Mouse (Mus musculus): ENCODE measurements around the gene Ctrb1. TPM values are rescaled to one million over a fixed set of nuclear protein-coding genes. Genes with fewer than 3 reads are reported as not detected.

Gene Ctrb1
- polyA plus RNA-seq, 1 experiment, result not detected

GRCm38 (mm10) chr8:111712588-111712987, 21.8 kb upstream of the Ctrb1 start:
- H3K9me3 ChIP-seq (ENCODE audit: control insufficient read depth, low read length), result no peaks in the 10 kb centered on the region
- H3K4me3 ChIP-seq (replicated peaks), result no peak overlapping the region
- peaks cover 15% of the 10 kb centered on the region; the same call in 1 of the 2 replicates for H3K36me3 ChIP-seq (ENCODE audit: control insufficient read depth)
- no peak for TF ChIP-seq GATA1 (IDR thresholded peaks at IDR 0.05; ENCODE audit: low read length)
- TF ChIP-seq TAL1 (IDR thresholded peaks at IDR 0.05; ENCODE audit: low read length), result no peak
- H3K27me3 ChIP-seq (ENCODE audit: control insufficient read depth), result no peaks in the 10 kb centered on the region
- peaks cover 10% of the 10 kb centered on the region for H3K4me1 ChIP-seq (ENCODE audit: control insufficient read depth)

- TF ChIP-seq TAL1 (IDR thresholded peaks at IDR 0.05; ENCODE audit: low read length) (no peak), GATA1 (IDR thresholded peaks at IDR 0.05; ENCODE audit: low read length) (no peak)
- no peak overlapping the region for H3K4me3 ChIP-seq (replicated peaks)
Measured at GRCm38 (mm10) chr8:111712135-111712534, 21.3 kb upstream of the Ctrb1 start.

GRCm38 (mm10) chr8:111710777-111711485, 20.1 kb upstream of the Ctrb1 start:
- Histone ChIP-seq H3K9me3 (ENCODE audit: control insufficient read depth, low read length) (no peaks in the 10 kb centered on the region), H3K4me1 (ENCODE audit: control insufficient read depth) (no peaks in the 10 kb centered on the region; the same call in 1 of the 2 replicates), H3K27me3 (ENCODE audit: control insufficient read depth) (no peaks in the 10 kb centered on the region), H3K4me3 (replicated peaks) (no peak overlapping the region), H3K36me3 (ENCODE audit: control insufficient read depth) (peaks cover 15% of the 10 kb centered on the region; the same call in 1 of the 2 replicates)
- TF ChIP-seq GATA1 (IDR thresholded peaks at IDR 0.05; ENCODE audit: low read length), result no peak
- TF ChIP-seq TAL1 (IDR thresholded peaks at IDR 0.05; ENCODE audit: low read length), result no peak

More at GRCm38 (mm10) chr8:111712135-111712534, 21.3 kb upstream of the Ctrb1 start:
- Histone ChIP-seq H3K4me1 (ENCODE audit: control insufficient read depth) (peaks cover 5% of the 10 kb centered on the region), H3K27me3 (ENCODE audit: control insufficient read depth) (no peaks in the 10 kb centered on the region), H3K36me3 (ENCODE audit: control insufficient read depth) (peaks cover 15% of the 10 kb centered on the region; the same call in 1 of the 2 replicates), H3K9me3 (ENCODE audit: control insufficient read depth, low read length) (no peaks in the 10 kb centered on the region)

DNA sequence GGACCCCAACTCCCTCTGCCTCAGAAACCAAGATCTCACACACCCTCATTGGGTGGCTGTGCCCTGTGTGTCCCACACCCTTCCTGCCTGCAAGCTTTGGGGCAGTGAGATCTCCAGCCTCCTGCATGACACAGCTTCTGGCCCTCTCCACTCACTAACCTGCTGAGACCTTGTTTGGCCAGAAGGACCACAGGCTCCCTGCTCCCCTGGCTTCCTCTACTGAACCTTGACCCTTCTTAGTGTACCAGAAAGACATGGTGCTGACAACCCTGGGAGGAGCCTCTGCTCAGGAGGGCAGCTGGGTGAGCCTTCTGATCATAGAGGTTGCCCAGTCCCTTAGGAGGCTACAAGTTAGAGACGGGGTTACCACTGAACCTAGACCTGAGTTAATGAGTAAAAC, 18.4 kb upstream of the Ctrb1 start:
- Histone ChIP-seq H3K4me1 (ENCODE audit: control insufficient read depth) (peaks cover 10% of the 10 kb centered on the region), H3K9me3 (ENCODE audit: control insufficient read depth, low read length) (no peaks in the 10 kb centered on the region), H3K36me3 (ENCODE audit: control insufficient read depth) (peaks cover 15% of the 10 kb centered on the region; the same call in 1 of the 2 replicates), H3K27me3 (ENCODE audit: control insufficient read depth) (no peaks in the 10 kb centered on the region), H3K4me3 (replicated peaks) (no peak overlapping the region)
- TF ChIP-seq TAL1 (IDR thresholded peaks at IDR 0.05; ENCODE audit: low read length) (no peak), GATA1 (IDR thresholded peaks at IDR 0.05; ENCODE audit: low read length) (no peak)

DNA sequence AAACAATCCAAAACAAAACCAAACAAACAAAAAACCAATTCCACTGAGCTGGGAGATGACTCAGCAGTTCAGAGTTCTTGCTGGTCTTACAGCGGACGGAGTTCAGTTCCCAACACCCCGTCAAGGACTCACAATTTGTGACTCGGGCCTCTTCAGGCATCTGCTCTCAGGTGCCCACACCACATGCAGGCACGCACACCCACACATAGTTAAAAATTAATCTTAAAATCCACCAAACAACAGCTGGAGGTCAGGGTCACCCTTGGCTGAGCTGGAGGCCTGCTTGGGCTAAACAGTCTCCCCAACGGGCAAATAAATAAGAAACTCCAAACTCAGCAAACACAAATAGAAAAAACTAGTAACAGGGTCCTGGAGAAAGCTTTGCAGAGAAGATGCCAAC, 17.5 kb upstream of the Ctrb1 start:
- Histone ChIP-seq H3K4me3 (replicated peaks) (no peak overlapping the region), H3K27me3 (ENCODE audit: control insufficient read depth) (no peaks in the 10 kb centered on the region), H3K4me1 (ENCODE audit: control insufficient read depth) (peaks cover 10% of the 10 kb centered on the region), H3K36me3 (ENCODE audit: control insufficient read depth) (peaks cover 8% of the 10 kb centered on the region; the same call in 1 of the 2 replicates), H3K9me3 (ENCODE audit: control insufficient read depth, low read length) (no peaks in the 10 kb centered on the region)
- no peak for TF ChIP-seq TAL1 (IDR thresholded peaks at IDR 0.05; ENCODE audit: low read length)
- TF ChIP-seq GATA1 (IDR thresholded peaks at IDR 0.05; ENCODE audit: low read length), result no peak

- H3K27me3 ChIP-seq (ENCODE audit: control insufficient read depth), result no peaks in the 10 kb centered on the region
- peaks cover 10% of the 10 kb centered on the region for H3K4me1 ChIP-seq (ENCODE audit: control insufficient read depth)
- H3K36me3 ChIP-seq (ENCODE audit: control insufficient read depth), result peaks cover 2% of the 10 kb centered on the region; the same call in 1 of the 2 replicates
- TF ChIP-seq GATA1 (IDR thresholded peaks at IDR 0.05; ENCODE audit: low read length) (no peak), TAL1 (IDR thresholded peaks at IDR 0.05; ENCODE audit: low read length) (no peak)
- no peak overlapping the region for H3K4me3 ChIP-seq (replicated peaks)
- no peaks in the 10 kb centered on the region for H3K9me3 ChIP-seq (ENCODE audit: control insufficient read depth, low read length)
Measured at GRCm38 (mm10) chr8:111705699-111706098, 14.9 kb upstream of the Ctrb1 start.

DNA sequence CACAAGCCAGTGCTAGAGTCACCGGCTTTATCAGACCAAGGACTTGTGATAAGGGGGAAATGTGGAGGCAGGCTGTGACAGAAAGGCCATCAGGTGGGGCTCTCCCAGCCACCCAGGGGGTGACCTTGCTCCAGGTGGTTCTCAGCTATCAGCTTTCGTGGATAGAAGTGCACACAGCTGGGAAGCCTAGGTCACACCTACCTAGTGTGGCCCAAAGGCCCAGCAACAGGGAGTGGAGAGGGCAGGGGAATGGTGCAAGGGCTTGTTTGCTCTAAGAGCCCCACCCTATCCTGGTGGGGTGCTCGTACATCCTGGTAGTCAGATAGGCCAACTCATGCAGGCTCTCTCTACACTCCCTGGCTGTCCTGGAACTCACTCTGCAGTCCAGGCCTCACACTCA, 14.4 kb upstream of the Ctrb1 start:
- Histone ChIP-seq H3K9me3 (ENCODE audit: control insufficient read depth, low read length) (no peaks in the 10 kb centered on the region), H3K4me3 (replicated peaks) (no peak overlapping the region), H3K36me3 (ENCODE audit: control insufficient read depth) (no peaks in the 10 kb centered on the region; the same call in 1 of the 2 replicates), H3K27me3 (ENCODE audit: control insufficient read depth) (no peaks in the 10 kb centered on the region), H3K4me1 (ENCODE audit: control insufficient read depth) (peaks cover 10% of the 10 kb centered on the region)
- TF ChIP-seq GATA1 (IDR thresholded peaks at IDR 0.05; ENCODE audit: low read length) (no peak), TAL1 (IDR thresholded peaks at IDR 0.05; ENCODE audit: low read length) (no peak)

DNA sequence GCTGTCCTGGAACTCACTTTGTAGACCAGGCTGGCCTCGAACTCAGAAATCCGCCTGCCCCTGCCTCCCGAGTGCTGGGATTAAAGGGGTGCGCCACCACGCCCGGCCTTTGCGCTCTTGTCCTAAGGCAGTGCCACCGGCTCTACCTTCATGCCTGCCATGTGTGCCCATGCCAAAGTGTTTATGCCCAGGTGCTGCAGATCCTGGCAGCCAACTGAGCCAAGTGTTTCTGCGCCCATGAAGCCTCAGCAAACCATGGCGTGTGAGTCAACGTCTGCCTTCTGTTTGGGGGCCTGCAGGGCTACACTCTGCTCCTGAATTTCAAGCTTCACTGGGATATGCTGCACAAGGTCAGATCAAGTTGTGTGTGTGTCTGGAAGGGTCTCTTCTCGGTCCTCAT, 13.8 kb upstream of the Ctrb1 start:
- Histone ChIP-seq H3K27me3 (ENCODE audit: control insufficient read depth) (no peaks in the 10 kb centered on the region), H3K36me3 (ENCODE audit: control insufficient read depth) (no peaks in the 10 kb centered on the region), H3K4me1 (ENCODE audit: control insufficient read depth) (peaks cover 10% of the 10 kb centered on the region), H3K9me3 (ENCODE audit: control insufficient read depth, low read length) (no peaks in the 10 kb centered on the region), H3K4me3 (replicated peaks) (no peak overlapping the region)
- TF ChIP-seq TAL1 (IDR thresholded peaks at IDR 0.05; ENCODE audit: low read length) (no peak), GATA1 (IDR thresholded peaks at IDR 0.05; ENCODE audit: low read length) (no peak)

DNA sequence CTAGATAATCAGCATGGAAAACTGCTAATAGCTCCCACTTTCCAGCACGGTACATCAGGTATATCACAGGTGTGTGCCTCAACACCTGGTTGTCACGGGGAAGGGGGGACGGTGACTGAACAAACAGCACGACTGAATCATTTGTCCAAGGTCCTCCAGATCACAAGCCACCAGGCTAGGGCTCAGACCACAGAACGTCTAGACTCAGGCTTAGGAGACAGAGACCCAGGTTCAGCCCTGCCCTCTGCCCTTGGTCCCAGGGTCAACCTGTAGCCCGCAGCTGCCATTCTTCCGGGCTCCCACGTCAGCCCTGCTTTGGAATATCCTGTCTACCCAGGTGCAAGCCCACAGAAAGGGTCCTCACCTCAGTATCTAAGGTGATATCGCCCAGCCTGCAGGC, 10.6 kb upstream of the Ctrb1 start:
- TF ChIP-seq TAL1 (IDR thresholded peaks at IDR 0.05; ENCODE audit: low read length), result no peak
- no peak for TF ChIP-seq GATA1 (IDR thresholded peaks at IDR 0.05; ENCODE audit: low read length)
- no peaks in the 10 kb centered on the region for H3K36me3 ChIP-seq (ENCODE audit: control insufficient read depth)
- H3K9me3 ChIP-seq (ENCODE audit: control insufficient read depth, low read length), result no peaks in the 10 kb centered on the region
- no peak overlapping the region for H3K4me3 ChIP-seq (replicated peaks)
- H3K4me1 ChIP-seq (ENCODE audit: control insufficient read depth), result peaks cover 10% of the 10 kb centered on the region
- H3K27me3 ChIP-seq (ENCODE audit: control insufficient read depth), result no peaks in the 10 kb centered on the region

All from erythroblast, embryonic 14.5 days (primary cell).